Mouse (Mus musculus) thymus, adult 18-20 months (tissue): ENCODE measurements around the gene Duxf3.
A peak's percentile ranks its signal among the peaks of the same experiment; 100 is the strongest.

Experiments
- DNase-seq, 2 experiments: peaks; one replicate each; pipeline ENCODE4 v3.0.0; 2022; ENCODE audit warnings: mixed read lengths in 2 of 2

Duxf3 gene

GRCm38 (mm10) chr10:58221571-58221970, 10.9 kb downstream of the Duxf3 start:
- DNase-seq, result peak in 1 of 2 experiments; percentile 40

- no peak for DNase-seq
Measured at GRCm38 (mm10) chr10:58220726-58221125, 11.7 kb downstream of the Duxf3 start.

DNA sequence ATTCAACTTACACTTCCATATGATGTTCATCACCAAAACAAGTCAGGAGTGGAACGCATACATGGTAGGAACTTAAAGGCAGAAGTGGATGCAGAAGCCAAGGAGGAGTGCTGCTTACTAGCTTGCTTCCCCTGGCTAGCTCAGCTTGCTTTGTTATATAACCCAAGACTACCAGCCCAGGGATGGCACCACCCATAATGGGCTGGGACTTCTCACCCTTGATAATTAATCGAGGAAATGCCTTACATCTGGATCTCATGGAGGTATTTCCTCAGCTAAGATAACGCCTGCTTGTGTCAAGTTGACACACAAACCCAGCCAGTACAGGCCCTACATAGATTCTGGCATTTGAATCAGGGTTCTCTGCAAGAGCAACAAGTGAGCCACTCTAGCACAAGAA, 15.1 kb downstream of the Duxf3 start:
- no peak for DNase-seq

- no peak for DNase-seq
Measured at GRCm38 (mm10) chr10:58215353-58215752, 17.1 kb downstream of the Duxf3 start.

DNA sequence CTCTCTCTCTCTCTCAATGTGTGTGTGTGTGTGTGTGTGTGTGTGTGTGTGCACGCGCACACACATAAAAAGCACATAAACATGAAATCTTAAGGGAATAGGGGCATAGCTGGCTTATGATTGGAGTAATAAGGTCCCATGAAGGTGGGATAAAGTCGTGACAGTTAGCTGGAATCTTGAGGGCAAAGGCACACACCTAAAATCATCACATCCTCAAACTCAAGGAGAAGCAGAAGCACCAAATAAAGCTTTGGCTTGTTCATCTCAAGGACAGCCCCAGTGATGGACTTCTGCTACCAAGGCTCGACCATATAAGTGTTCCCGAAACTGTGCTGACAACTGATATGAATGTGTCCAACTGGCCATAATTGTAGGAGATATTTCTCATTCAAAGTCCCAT, 17.5 kb downstream of the Duxf3 start:
- DNase-seq, result no peak

GRCm38 (mm10) chr10:58214497-58214896, 18.0 kb downstream of the Duxf3 start:
- DNase-seq, result no peak

DNA sequence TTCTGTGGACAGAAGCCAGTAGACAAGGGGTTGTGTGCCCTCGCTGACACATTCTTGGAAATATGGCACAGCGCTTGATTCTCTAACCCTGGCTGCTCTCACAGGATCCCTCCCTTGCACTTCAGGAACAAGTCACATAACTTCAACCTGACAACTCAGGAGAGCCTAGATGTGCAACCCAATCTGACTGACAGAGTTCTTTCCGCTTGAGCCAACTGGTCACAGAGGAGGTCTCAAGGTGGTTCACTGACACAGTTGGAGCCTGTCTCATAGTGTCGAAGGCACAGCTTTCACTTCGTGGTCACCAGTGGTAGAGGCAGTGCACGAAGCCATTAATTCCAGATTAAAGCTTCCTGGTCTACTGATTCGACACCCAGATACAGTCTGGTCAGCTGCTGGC, 20.2 kb downstream of the Duxf3 start:
- DNase-seq, result no peak

DNA sequence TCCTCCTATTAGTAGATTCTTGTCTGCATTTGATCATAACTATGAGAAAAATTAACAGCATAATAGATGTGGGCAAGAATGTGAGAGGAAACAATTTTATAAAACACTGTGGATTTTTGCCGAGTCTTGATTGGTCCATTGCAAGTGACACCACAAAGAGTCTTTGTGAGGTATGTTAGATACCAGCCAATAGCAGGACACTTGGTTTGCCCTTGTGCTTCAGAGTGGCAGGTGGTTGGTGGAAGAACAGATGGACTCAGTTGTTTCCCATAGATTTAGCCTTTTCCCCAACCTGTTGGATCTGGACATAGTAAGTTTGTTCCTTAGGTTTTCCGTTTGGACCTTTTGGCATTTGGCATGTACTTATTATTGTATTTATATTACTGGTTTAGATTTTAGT, 21.3 kb downstream of the Duxf3 start:
- DNase-seq, result no peak

- DNase-seq, result no peak
Measured at GRCm38 (mm10) chr10:58210514-58210913, 22.0 kb downstream of the Duxf3 start.

GRCm38 (mm10) chr10:58209710-58210467, 22.6 kb downstream of the Duxf3 start:
- DNase-seq, result no peak

DNA sequence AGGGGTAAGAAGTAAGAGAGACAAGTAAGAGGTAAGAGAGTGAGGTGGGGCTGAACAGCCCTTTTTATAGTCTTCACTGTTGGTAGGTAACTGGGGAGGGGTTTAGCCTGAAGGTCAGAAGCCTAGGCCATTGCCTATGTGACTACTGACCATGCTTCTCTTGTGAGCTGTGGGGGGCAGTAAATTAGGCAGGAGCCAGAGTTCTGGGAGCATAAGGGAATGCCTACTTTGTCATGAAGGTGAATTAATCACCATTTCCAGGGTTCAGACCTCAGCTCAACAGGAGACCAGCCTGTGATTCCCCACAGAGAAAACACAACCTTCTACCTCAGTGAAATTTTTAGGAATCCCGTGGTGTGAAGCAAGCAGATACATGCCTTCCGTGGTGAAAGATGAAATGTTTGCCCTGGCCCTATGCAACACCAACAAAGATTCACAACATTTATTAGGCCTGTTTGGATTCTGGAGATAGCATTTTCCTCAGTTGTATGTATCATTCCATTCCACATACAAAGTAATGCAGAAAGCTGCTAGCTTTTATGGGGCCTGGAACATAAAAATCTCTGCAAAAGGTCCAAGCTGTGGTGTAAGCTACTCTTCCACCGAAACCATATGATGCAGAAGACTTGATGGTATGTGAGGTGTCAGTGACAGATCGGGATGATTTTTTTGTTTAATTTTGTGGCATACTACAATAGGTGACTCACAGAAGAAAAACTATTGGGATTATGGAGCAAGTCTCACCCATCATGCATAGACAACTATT, 25.7 kb downstream of the Duxf3 start:
- DNase-seq, result no peak

DNA sequence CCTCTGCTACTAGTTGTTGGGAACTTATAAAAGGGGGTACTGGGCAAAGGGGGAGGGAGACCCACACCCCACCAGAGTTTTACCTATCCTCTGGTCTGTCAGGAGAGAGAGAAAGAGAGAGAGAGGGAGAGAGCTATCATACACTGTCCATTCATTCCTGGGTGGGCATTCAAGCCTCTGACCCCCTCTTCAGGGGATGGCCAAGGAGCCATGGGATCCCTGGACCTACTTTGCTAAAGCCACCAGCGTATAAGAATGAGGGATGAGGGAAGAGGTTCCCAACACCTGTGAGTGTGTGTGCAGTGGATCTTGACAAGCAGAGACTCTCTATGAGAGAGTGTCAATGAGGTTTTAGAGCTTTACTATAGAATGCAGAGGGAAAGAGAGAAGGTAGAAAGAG, 26.5 kb downstream of the Duxf3 start:
- DNase-seq, result no peak
